Mouse (Mus musculus) c-Kit-negative CD71-positive TER-119-positive erythroid progenitor cells, embryonic 14.5 days (primary cell): ENCODE data around the gene Inf2.

Source experiments
- DNase-seq: peaks from one replicate; pipeline ENCODE4 v3.0.0-alpha.2; 2013; ENCODE audit warnings: low read depth, low spot score

The Inf2 gene

GRCm38 (mm10) chr12:112594989-112595388, 6.4 kb downstream of the Inf2 start:
- DNase-seq, result no peak

GRCm38 (mm10) chr12:112595626-112596025, 7.0 kb downstream of the Inf2 start:
- DNase-seq, result no peak

GRCm38 (mm10) chr12:112596454-112596853, 7.9 kb downstream of the Inf2 start:
- no peak for DNase-seq

GRCm38 (mm10) chr12:112596891-112597500, 8.4 kb downstream of the Inf2 start:
- no peak for DNase-seq

- DNase-seq, result no peak
These were observed 9.0 kb downstream of the Inf2 start for GRCm38 (mm10) chr12:112597618-112598017.

- DNase-seq, result no peak
These were observed 10.6 kb downstream of the Inf2 start for GRCm38 (mm10) chr12:112599198-112599597.

GRCm38 (mm10) chr12:112599942-112600611, 11.5 kb downstream of the Inf2 start:
- DNase-seq, result no peak

GRCm38 (mm10) chr12:112604022-112604421, 15.4 kb downstream of the Inf2 start:
- DNase-seq, result no peak

GRCm38 (mm10) chr12:112604709-112605649, 16.4 kb downstream of the Inf2 start:
- DNase-seq, result no peak

- no peak for DNase-seq
These were observed 17.2 kb downstream of the Inf2 start for GRCm38 (mm10) chr12:112605766-112606165.

- DNase-seq, result no peak
These were observed 18.4 kb downstream of the Inf2 start for GRCm38 (mm10) chr12:112606998-112607397.

- DNase-seq, result no peak
These were observed 20.4 kb downstream of the Inf2 start for GRCm38 (mm10) chr12:112609031-112609430.

- DNase-seq, result no peak
These were observed 28.1 kb downstream of the Inf2 start for GRCm38 (mm10) chr12:112616668-112617067.

GRCm38 (mm10) chr12:112617184-112617583, 28.6 kb downstream of the Inf2 start:
- no peak for DNase-seq

GRCm38 (mm10) chr12:112617898-112618380, 29.4 kb downstream of the Inf2 start:
- no peak for DNase-seq

- no peak for DNase-seq
These were observed 30.5 kb downstream of the Inf2 start for GRCm38 (mm10) chr12:112618981-112619685.

GRCm38 (mm10) chr12:112619686-112620353, 31.2 kb downstream of the Inf2 start, which contains the start of gene Adssl1:
Gene Adssl1, plus strand, starts transcription at chr12:112620045.
- DNase-seq, result no peak

- no peak for DNase-seq
These were observed 31.9 kb downstream of the Inf2 start for GRCm38 (mm10) chr12:112620354-112621061.

GRCm38 (mm10) chr12:112621900-112622299, 33.3 kb downstream of the Inf2 start:
- DNase-seq, result no peak

- no peak for DNase-seq
These were observed 35.2 kb downstream of the Inf2 start for GRCm38 (mm10) chr12:112623742-112624141.
